Mouse (Mus musculus) lung, postnatal 0 days (tissue): Measurements from ENCODE around the gene Grasp.

Experiments used
- CTCF ChIP-seq: IDR thresholded peaks from 2 replicates; pipeline ENCODE4 v1.5.1; 2016; ENCODE audit warnings: antibody characterized with exemption, mild to moderate bottlenecking
- EP300 ChIP-seq: IDR thresholded peaks from 2 replicates; pipeline ENCODE4 v1.6.1; 2016; ENCODE audit warnings: antibody characterized with exemption, mild to moderate bottlenecking, control low read depth

- TF ChIP-seq CTCF = no peak
- TF ChIP-seq EP300 = no peak
Observed at GRCm38 (mm10) chr15:101271107-101271506, 47.1 kb downstream of the Grasp start.
